Mouse (Mus musculus): ENCODE data around the gene Dlg2. TPM values are rescaled to one million over a fixed set of nuclear protein-coding genes. Genes with fewer than 3 reads are reported as not detected.

Gene Dlg2
- polyA plus RNA-seq, 1 experiment from 2014 or later, result 30.0 TPM

DNA sequence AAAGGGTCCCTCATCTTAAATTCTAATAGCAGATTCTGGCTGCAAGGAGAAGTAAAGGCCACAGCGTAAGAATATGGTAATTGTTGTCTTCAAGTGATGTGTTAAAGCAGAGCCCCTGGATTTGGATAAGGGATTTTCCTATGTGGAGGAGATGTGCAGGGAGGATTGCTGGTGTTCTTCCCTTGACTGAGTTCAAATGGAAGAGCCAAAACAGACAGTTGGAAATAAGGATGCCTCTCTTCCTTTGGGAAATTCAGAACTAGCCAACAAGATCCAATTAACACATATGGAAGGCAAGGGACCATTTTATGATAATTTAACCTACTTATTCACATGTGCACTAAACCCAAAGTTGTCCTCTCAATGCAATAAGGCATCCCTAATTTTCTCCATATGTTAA lies 1034.6 kb downstream of the Dlg2 start:
- Histone ChIP-seq H3K4me1 (replicated peaks; ENCODE audit: control insufficient read depth, insufficient read depth, low read length) (no peaks in the 10 kb centered on the region), H3K4me3 (replicated peaks; ENCODE audit: low read length) (no peak overlapping the region), H3K27me3 (ENCODE audit: control insufficient read depth, insufficient read depth, low read length) (no peaks in the 10 kb centered on the region), H3K36me3 (replicated peaks; ENCODE audit: control insufficient read depth, insufficient read depth) (no peaks in the 10 kb centered on the region), H3K4me2 (replicated peaks) (no peak overlapping the region), H3K27ac (no peak overlapping the region), H3K9me3 (ENCODE audit: control insufficient read depth, low read length) (no peaks in the 10 kb centered on the region), H3K9ac (no peak overlapping the region)
- ATAC-seq (ENCODE audit: low FRiP score) (no peak), DNase-seq (ENCODE audit: low spot score) (no peak)
- WGBS, result 57% methylated on average over 1 of the region's 1 CpGs

DNA sequence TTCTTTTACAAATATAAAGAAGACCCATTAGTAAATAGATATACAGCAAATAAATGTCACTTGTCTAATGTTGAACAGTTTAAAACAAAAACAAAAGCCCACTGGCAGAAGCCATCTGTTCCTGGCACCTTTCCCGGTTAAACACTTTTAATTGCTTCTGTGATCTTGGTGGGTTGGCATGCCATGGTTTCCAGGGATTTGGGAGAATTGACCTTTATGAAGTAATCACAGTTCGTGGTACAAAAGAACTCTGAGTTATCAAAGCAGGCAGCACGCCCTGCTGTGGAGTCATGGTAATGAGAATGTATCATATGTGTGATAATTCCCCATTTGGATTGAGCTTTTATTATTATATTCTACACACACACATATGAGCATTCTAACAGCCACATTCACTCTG lies 1038.0 kb downstream of the Dlg2 start:
- no peak overlapping the region for H3K4me2 ChIP-seq (replicated peaks)
- DNase-seq (ENCODE audit: low spot score), result peak; percentile 60
- no peaks in the 10 kb centered on the region for H3K9me3 ChIP-seq (ENCODE audit: control insufficient read depth, low read length)
- ATAC-seq (ENCODE audit: low FRiP score), result peak; percentile 48; the same call in 1 of the 2 replicates
- no peaks in the 10 kb centered on the region for H3K27me3 ChIP-seq (ENCODE audit: control insufficient read depth, insufficient read depth, low read length)
- no peak overlapping the region for H3K9ac ChIP-seq
- 35% methylated on average over 3 of the region's 3 CpGs for WGBS
- H3K27ac ChIP-seq, result no peak overlapping the region
- H3K36me3 ChIP-seq (replicated peaks; ENCODE audit: control insufficient read depth, insufficient read depth), result no peaks in the 10 kb centered on the region
- H3K4me1 ChIP-seq (replicated peaks; ENCODE audit: control insufficient read depth, insufficient read depth, low read length), result no peaks in the 10 kb centered on the region
- H3K4me3 ChIP-seq (replicated peaks; ENCODE audit: low read length), result no peak overlapping the region

DNA sequence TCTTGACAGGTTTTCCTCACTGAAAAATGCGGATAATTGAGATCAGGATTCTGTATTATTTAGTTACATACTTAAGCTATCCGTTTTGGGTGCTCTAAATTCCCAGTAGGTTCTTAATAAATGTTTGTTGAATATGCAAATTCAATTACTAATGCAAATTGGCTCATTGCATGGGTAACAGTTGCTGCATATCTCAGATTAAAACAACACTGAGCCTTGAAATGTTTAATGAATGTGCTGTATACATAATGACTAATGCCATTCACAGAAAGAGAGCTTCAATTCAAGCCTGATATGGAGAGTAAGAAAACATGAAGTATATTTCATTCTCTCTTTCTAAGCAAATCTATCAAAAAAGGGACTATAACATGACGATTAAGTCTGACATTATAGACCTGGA lies 1039.8 kb downstream of the Dlg2 start:
- Histone ChIP-seq H3K4me1 (replicated peaks; ENCODE audit: control insufficient read depth, insufficient read depth, low read length) (no peaks in the 10 kb centered on the region), H3K36me3 (replicated peaks; ENCODE audit: control insufficient read depth, insufficient read depth) (no peaks in the 10 kb centered on the region), H3K4me3 (replicated peaks; ENCODE audit: low read length) (no peak overlapping the region), H3K9ac (no peak overlapping the region), H3K27ac (no peak overlapping the region), H3K4me2 (replicated peaks) (no peak overlapping the region), H3K27me3 (ENCODE audit: control insufficient read depth, insufficient read depth, low read length) (no peaks in the 10 kb centered on the region), H3K9me3 (ENCODE audit: control insufficient read depth, low read length) (no peaks in the 10 kb centered on the region)
- WGBS, result 64% methylated on average over 3 of the region's 3 CpGs
- no peak for DNase-seq (ENCODE audit: low spot score)
- no peak for ATAC-seq (ENCODE audit: low FRiP score)

GRCm38 (mm10) chr7:91525859-91526258 lies 1049.4 kb downstream of the Dlg2 start:
- H3K4me3 ChIP-seq (replicated peaks; ENCODE audit: low read length), result no peak overlapping the region
- ATAC-seq (ENCODE audit: low FRiP score), result no peak
- H3K9ac ChIP-seq, result no peak overlapping the region
- no peak overlapping the region for H3K27ac ChIP-seq
- no peaks in the 10 kb centered on the region for H3K9me3 ChIP-seq (ENCODE audit: control insufficient read depth, low read length)
- H3K36me3 ChIP-seq (replicated peaks; ENCODE audit: control insufficient read depth, insufficient read depth), result no peaks in the 10 kb centered on the region
- no peak for DNase-seq (ENCODE audit: low spot score)
- no peaks in the 10 kb centered on the region for H3K27me3 ChIP-seq (ENCODE audit: control insufficient read depth, insufficient read depth, low read length)
- no peaks in the 10 kb centered on the region for H3K4me1 ChIP-seq (replicated peaks; ENCODE audit: control insufficient read depth, insufficient read depth, low read length)
- no peak overlapping the region for H3K4me2 ChIP-seq (replicated peaks)
- WGBS, result 84% methylated on average over 1 of the region's 1 CpGs

GRCm38 (mm10) chr7:91542597-91543285 lies 1066.3 kb downstream of the Dlg2 start:
- peak; percentile 43 for DNase-seq (ENCODE audit: low spot score)
- no peaks in the 10 kb centered on the region for H3K36me3 ChIP-seq (replicated peaks; ENCODE audit: control insufficient read depth, insufficient read depth)
- H3K27me3 ChIP-seq (ENCODE audit: control insufficient read depth, insufficient read depth, low read length), result no peaks in the 10 kb centered on the region
- peak overlapping the region; percentile 38 for H3K4me3 ChIP-seq (replicated peaks; ENCODE audit: low read length)
- peak; percentile 82 for ATAC-seq (ENCODE audit: low FRiP score)
- WGBS, result 3% methylated on average over 29 of the region's 29 CpGs
- no peaks in the 10 kb centered on the region for H3K9me3 ChIP-seq (ENCODE audit: control insufficient read depth, low read length)
- peak overlapping the region; percentile 58 for H3K4me2 ChIP-seq (replicated peaks)
- H3K27ac ChIP-seq, result peak overlapping the region; percentile 3
- H3K9ac ChIP-seq, result peak overlapping the region; percentile 44
- H3K4me1 ChIP-seq (replicated peaks; ENCODE audit: control insufficient read depth, insufficient read depth, low read length), result peaks cover 4% of the 10 kb centered on the region; the same call in 1 of the 2 replicates

DNA sequence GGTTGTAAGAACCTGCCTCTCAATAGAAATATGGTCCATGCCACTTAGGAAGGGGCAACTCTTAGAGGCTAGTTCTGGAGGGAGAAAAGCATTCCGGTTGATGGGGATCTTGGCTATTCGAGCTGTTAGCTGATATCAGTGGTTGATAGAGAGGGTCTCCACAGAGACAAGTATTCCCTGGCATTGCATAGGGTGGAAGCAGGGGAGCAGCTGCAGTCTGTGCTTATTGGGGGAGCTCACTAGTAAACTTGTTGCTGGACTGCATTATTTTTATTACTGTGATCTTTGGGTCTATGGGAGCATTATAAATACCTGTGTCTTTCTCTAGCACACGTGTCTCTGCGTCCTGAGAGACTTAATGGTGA lies 1066.8 kb downstream of the Dlg2 start:
- no peak for DNase-seq (ENCODE audit: low spot score)
- H3K4me3 ChIP-seq (replicated peaks; ENCODE audit: low read length), result peak overlapping the region; percentile 38
- no peaks in the 10 kb centered on the region for H3K9me3 ChIP-seq (ENCODE audit: control insufficient read depth, low read length)
- H3K27ac ChIP-seq, result peak overlapping the region; percentile 3; the same call in 1 of the 2 replicates
- ATAC-seq (ENCODE audit: low FRiP score), result peak; percentile 57
- H3K27me3 ChIP-seq (ENCODE audit: control insufficient read depth, insufficient read depth, low read length), result no peaks in the 10 kb centered on the region
- peak overlapping the region; percentile 58 for H3K4me2 ChIP-seq (replicated peaks)
- peaks cover 4% of the 10 kb centered on the region; the same call in 1 of the 2 replicates for H3K4me1 ChIP-seq (replicated peaks; ENCODE audit: control insufficient read depth, insufficient read depth, low read length)
- H3K36me3 ChIP-seq (replicated peaks; ENCODE audit: control insufficient read depth, insufficient read depth), result no peaks in the 10 kb centered on the region
- WGBS, result 46% methylated on average over 4 of the region's 4 CpGs
- peak overlapping the region; percentile 44 for H3K9ac ChIP-seq

DNA sequence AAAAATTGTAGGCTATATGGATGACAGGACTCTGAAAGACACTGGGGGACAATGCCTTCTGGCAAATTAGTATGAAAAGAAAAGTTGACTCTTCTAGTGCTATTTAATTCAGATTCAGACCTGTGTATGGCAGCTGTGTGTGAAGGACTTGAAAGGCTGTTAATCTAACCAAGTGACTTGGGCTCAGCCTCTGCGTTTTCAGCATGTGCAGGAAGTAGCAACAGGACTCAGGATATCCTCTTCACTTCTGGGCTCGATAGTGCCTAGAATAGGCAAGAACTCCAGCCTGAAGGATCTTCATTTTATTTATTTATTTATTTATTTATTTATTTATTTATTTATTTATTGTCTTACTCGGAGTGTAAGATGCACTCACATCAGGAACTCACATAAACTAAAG lies 1068.1 kb downstream of the Dlg2 start:
- Histone ChIP-seq H3K4me2 (replicated peaks) (peak overlapping the region; percentile 58), H3K27ac (no peak overlapping the region), H3K9me3 (ENCODE audit: control insufficient read depth, low read length) (no peaks in the 10 kb centered on the region), H3K9ac (no peak overlapping the region), H3K4me3 (replicated peaks; ENCODE audit: low read length) (peak overlapping the region; percentile 38; the same call in 1 of the 2 replicates), H3K4me1 (replicated peaks; ENCODE audit: control insufficient read depth, insufficient read depth, low read length) (peaks cover 4% of the 10 kb centered on the region; the same call in 1 of the 2 replicates), H3K36me3 (replicated peaks; ENCODE audit: control insufficient read depth, insufficient read depth) (no peaks in the 10 kb centered on the region), H3K27me3 (ENCODE audit: control insufficient read depth, insufficient read depth, low read length) (no peaks in the 10 kb centered on the region)
- WGBS, result 82% methylated on average over 3 of the region's 3 CpGs
- no peak for DNase-seq (ENCODE audit: low spot score)
- no peak for ATAC-seq (ENCODE audit: low FRiP score)

DNA sequence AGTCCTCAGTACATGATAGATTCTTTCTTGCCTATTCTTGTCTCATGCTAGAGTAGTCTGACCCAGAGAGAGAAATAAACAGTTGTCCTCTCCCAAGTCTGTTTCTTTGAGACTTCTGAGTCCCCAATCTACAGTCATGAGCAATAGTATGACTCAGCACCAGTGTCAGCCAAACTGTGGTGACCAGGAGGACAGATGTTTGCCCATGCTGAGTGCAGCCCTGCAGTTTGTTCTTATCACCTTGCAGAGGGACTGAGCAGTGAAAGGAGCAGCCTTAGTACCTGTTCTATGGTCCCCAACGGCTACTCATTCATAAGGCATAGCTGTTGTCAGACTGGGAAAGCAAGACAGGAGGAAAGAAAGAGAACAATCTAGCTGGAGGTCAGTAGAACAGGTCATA lies 1072.3 kb downstream of the Dlg2 start:
- Histone ChIP-seq H3K4me1 (replicated peaks; ENCODE audit: control insufficient read depth, insufficient read depth, low read length) (no peaks in the 10 kb centered on the region), H3K27me3 (ENCODE audit: control insufficient read depth, insufficient read depth, low read length) (no peaks in the 10 kb centered on the region), H3K9ac (no peak overlapping the region), H3K9me3 (ENCODE audit: control insufficient read depth, low read length) (no peaks in the 10 kb centered on the region), H3K27ac (no peak overlapping the region), H3K4me3 (replicated peaks; ENCODE audit: low read length) (no peak overlapping the region), H3K36me3 (replicated peaks; ENCODE audit: control insufficient read depth, insufficient read depth) (no peaks in the 10 kb centered on the region), H3K4me2 (replicated peaks) (no peak overlapping the region)
- ATAC-seq (ENCODE audit: low FRiP score) (no peak), DNase-seq (ENCODE audit: low spot score) (no peak)
- 87% methylated on average over 1 of the region's 1 CpGs for WGBS

- H3K27ac ChIP-seq, result no peak overlapping the region
- DNase-seq (ENCODE audit: low spot score) (no peak), ATAC-seq (ENCODE audit: low FRiP score) (no peak)
- H3K4me3 ChIP-seq (replicated peaks; ENCODE audit: low read length), result no peak overlapping the region
- no peaks in the 10 kb centered on the region for H3K4me1 ChIP-seq (replicated peaks; ENCODE audit: control insufficient read depth, insufficient read depth, low read length)
- H3K9ac ChIP-seq, result no peak overlapping the region
- no peak overlapping the region for H3K4me2 ChIP-seq (replicated peaks)
- H3K27me3 ChIP-seq (ENCODE audit: control insufficient read depth, insufficient read depth, low read length), result no peaks in the 10 kb centered on the region
- H3K36me3 ChIP-seq (replicated peaks; ENCODE audit: control insufficient read depth, insufficient read depth), result no peaks in the 10 kb centered on the region
- no peaks in the 10 kb centered on the region for H3K9me3 ChIP-seq (ENCODE audit: control insufficient read depth, low read length)
Measured at GRCm38 (mm10) chr7:91557582-91557981, 1081.1 kb downstream of the Dlg2 start.

DNA sequence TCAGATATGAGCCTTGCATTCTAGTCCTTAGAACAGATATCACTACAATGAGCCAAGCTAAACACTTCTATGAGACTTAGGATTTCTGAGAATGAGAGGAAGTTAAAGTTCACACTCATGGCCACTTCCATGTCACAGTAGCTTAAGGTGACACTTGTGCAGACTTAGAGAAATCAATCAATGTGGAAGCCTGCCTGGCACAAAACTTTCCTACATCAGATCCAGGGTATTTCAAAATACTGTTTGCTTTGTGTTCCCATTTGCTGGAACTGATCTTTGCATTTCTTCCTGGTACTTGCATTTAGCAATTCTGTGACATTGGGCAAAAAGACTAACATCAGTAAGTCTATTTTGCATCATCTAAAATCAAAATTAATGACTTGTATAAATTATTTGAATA lies 1091.0 kb downstream of the Dlg2 start:
- Histone ChIP-seq H3K9me3 (ENCODE audit: control insufficient read depth, low read length) (no peaks in the 10 kb centered on the region), H3K9ac (no peak overlapping the region), H3K4me3 (replicated peaks; ENCODE audit: low read length) (no peak overlapping the region), H3K27ac (no peak overlapping the region), H3K36me3 (replicated peaks; ENCODE audit: control insufficient read depth, insufficient read depth) (no peaks in the 10 kb centered on the region), H3K4me1 (replicated peaks; ENCODE audit: control insufficient read depth, insufficient read depth, low read length) (no peaks in the 10 kb centered on the region), H3K27me3 (ENCODE audit: control insufficient read depth, insufficient read depth, low read length) (no peaks in the 10 kb centered on the region), H3K4me2 (replicated peaks) (no peak overlapping the region)
- no peak for DNase-seq (ENCODE audit: low spot score)
- no peak for ATAC-seq (ENCODE audit: low FRiP score)

All from hindbrain, embryonic 14.5 days (tissue).